Mouse (Mus musculus): ENCODE results near the gene Fgf2. TPM values are rescaled to one million over a fixed set of nuclear protein-coding genes. Genes with fewer than 3 reads are reported as not detected.

Gene Fgf2
- total RNA-seq, 2 experiments from 2014 or later: 7.3 to 8.5 TPM

DNA sequence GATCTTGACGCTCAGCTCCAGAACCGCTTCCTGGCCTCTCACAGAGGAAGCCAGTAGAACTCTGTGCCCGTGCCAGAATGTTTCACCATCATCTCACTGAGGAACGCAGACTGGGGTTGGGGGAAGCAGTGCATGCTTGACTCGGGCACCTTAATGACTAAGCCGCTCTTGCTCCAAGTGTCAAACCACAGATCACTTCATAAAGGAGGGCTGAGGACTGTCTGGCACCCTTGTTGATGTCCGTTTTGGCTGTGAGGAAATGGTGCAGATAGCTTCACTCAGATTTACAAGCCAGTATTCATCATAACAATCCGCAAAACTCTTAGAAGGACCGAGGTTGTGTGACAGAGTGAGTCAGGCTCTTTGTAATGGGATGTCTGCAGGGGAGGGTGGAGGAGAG is 12.6 kb downstream of the Fgf2 start:
- no peak for DNase-seq

DNA sequence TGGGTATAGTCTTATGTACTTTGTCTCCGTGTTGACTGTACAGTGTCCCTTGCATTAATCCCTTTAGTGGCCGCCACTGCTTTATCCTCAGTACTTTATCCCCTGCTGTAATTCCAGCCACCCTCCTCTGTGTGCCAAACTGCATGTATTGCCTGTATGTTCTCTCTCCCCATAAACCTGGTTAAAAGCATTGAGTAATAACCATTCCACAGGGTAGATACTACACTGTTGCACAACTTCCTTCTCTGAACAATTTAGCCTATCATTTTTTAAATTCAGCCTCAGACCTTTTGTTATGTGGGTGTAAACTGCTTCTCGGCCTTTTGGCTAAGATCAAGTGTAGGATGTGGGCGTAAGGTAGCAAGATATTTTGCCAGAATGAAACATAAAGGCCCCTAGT is 17.0 kb downstream of the Fgf2 start:
- DNase-seq: no peak

GRCm38 (mm10) chr3:37365976-37366375 is 17.8 kb downstream of the Fgf2 start:
- DNase-seq: no peak

- DNase-seq: no peak
Observed at GRCm38 (mm10) chr3:37366381-37367053, 18.4 kb downstream of the Fgf2 start.

DNA sequence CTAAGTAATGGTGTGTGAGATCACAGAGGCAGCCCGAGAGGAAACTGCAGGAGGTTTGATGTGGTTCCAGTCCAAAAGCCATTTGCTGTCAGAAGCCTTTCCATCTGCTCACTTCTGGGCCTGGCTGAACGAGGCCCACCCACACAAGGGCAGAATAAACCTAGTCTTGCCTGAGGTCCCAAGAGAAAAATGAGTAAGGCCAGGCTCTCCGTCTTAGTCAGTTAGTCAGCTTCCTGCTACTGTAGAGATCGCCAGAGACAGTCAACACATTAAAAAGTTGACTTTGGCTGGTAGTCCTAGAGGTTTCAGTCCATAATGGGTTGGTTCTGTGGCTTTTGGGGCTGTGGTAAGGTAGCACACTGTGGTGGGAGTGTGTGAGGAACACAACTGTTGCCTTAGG is 22.3 kb downstream of the Fgf2 start:
- DNase-seq: no peak

DNA sequence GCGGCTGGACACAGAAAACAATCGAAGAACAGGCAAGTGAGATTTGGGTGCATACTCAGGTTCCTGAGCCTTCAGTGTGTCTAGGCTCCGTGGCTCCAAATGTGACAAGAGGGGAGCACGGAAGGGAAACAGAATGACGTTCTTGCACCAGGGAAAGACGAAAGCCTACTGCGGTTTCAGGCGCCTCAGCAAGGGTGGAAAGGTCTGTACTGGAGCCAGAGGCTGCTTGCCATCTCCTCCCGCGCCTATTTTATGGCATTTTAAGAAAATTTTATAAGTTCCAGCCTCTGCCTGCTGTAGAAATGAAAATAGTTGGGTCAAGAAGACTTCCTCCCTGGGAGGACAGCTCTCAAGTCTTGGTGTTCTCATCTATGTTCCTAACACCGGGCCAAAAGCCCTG is 25.6 kb downstream of the Fgf2 start:
- no peak for DNase-seq

- no peak for DNase-seq
Observed at GRCm38 (mm10) chr3:37377926-37378325, 29.8 kb downstream of the Fgf2 start.

GRCm38 (mm10) chr3:37378412-37378811 is 30.3 kb downstream of the Fgf2 start:
- no peak for DNase-seq

DNA sequence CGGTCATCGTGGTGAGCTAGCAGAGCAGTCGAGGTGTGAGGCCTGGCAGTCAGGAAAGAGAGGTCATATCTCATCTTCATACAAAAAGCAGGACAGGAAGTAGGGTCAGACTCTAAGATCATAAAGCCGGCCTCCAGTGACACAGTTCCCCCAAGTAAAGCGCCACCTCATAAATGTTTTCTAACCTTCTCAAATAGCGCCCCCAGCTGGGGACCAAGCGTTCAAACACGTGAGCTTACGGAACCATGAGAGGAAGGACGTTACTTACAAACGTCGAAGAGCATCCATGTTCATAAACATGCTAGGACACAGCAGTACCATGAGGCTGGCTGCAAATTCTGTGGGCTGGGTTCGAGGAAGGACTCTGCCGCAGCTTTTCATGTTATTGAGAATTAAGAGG is 31.1 kb downstream of the Fgf2 start:
- no peak for DNase-seq

- DNase-seq: peak in 1 of 2 experiments; percentile 17
Observed at GRCm38 (mm10) chr3:37379930-37380881, 32.1 kb downstream of the Fgf2 start.

GRCm38 (mm10) chr3:37381457-37381856 is 33.3 kb downstream of the Fgf2 start:
- DNase-seq: no peak

DNA sequence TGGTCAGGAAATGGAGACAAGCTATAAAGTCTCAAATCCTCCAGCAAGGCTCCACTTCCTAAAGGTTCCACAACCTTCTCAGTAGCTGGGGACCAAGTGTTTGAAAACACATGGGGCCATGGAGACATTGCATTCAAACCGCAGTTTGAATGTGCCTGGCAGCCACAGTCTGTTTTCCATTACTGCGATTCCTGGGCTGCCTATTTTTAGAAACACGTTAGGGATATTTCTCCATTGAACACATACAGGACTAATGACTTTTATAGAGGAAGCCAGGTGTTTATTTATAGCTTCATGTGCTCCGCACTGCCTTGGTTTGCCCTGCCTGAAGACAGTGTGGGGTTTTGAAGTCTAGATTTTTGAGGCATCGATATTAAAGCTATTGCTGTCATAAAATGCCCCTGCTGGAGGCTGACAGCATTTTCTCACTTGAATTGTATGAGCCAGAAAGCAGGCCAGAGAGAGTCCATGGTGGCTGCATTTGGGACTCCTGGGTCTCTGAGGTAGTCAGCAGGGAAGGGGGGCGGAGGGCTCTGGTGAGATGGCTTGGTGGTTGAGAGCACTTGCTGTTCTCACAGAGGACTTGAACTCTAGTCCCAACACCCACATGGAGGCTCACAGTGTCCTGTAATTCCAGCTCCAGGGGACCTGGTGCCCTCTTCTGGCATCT is 35.1 kb downstream of the Fgf2 start:
- DNase-seq: no peak

DNA sequence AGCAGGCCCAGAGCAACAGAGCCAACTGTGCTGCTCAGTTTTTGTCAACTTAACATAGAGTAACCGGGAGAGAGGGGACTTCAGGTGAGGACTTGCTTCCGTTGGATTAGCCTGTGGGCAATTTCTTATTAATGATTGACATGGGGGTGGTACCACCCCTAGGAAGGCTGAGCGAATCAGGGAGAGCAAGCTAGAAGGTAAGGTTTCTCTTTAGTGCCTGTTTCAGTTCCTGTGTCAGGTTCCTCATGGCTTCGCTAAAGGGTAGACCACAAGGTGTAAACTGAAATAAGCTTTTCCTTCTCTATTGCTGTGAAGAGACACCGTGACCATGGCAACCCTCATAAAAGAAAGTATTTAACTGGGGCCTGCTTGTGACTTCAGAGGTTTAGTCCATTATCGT is 39.2 kb downstream of the Fgf2 start:
- no peak for DNase-seq

DNA sequence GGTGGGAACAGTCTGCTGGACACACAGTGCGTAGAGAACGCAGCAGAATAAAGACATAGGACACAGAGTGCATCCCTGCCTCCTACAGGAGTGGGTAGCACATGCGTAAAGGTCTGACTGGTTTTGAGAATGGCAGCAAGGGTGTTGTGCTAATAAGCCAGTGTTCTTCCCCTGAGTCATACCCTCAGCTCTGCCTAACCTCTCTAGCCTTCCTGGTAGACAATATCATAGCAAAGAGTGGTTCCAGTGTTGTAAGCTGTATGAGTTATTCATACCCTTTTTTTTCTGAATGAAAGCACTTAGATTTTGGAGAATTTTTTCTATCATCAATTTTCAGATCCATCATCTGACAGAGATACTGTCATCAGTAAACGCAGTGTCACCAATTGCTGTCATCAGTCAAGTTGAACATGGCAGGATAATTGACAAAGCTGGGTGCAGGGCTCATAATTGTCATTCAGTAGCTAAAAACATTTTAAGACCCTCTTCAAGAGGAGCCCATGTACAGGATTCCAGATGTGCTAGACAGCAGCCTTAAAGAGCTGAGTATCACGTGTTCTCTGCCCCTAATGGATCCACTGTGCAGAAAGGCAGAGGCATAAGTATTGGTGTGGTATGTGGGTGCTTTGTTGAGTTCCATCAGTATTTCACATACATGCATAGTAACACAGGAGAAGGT is 48.9 kb downstream of the Fgf2 start:
- DNase-seq: no peak

- DNase-seq: no peak
Observed at GRCm38 (mm10) chr3:37397646-37398045, 49.5 kb downstream of the Fgf2 start.

DNA sequence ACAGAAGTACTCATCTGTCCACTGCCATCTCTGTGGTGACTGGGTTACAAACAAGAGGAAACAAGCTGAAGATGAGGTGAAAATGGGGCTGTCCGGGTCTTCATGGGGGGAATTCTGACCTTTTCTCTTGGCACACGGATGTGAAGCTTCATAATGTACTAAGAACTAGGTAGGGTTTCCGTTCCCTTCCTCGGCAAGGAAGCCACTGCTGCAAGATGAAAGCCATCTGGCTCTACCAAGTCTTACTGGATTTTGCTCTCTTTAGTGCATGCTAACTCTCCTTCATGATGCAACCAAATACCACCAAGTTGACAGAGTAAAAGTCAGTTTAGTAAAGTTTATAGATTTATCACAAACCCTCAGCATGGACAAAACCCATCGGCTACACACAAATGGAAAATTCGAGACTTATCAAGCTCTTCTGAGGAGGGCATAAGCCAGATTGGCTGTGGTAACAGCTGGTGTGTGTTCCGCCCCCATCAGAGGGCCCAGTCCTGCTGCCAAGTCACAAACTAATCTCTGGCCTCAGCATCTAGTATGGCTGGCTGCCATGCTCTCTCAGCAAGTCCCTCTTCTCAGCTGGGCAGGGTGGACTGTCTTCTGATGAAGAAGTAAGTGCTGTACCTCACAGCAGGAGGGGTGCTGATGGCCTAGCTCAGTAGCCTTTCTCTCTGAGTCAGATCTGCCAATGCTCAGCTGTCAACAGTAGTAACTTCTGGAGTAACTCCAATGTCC is 50.7 kb downstream of the Fgf2 start:
- DNase-seq: no peak

- DNase-seq: no peak
Observed at GRCm38 (mm10) chr3:37401729-37402610, 53.8 kb downstream of the Fgf2 start.

DNA sequence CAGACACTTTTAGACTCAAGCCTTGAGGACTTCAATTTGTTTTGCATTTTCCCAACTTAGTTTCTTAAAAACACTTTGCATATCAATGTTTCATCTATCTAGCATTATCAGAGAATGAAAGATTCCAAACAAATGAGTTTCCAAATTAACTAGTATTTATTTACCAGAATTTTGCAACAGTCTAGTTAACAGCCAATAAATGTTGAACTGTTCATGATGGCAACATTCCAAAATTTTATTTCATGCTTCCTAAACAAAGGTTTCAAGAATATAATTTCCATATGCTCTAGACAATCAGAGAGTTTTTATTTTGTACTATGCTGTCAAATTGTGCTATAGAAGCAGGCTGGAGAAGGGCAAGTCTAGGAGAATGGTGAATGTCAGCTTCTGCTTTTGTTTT is 59.5 kb downstream of the Fgf2 start:
- DNase-seq: no peak

GRCm38 (mm10) chr3:37413446-37413845 is 65.3 kb downstream of the Fgf2 start:
- no peak for DNase-seq

DNA sequence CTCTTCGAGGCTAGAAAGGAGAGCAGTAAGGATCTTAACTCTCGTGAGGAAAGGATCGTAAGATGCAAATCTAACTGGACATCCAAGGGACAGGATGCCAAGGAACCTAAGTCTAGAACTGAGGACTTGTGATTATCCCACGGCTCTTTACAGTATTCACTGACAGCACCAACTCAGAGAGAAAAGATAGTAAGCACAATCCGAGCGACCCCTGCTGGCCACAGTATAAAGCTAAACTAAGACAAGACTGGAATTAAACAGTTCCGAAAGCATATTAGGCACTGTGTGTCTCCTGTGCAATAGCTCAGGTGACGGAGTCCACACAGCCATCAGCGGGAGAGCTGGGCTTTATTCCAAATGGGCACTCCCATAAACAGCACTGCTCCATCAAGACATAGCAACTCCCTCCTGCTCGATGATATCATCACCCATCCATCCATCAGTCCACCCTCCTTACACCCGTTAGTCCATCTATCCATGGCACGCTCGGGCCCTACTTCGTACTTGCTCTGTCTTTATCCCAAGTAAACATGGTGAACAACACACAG is 66.3 kb downstream of the Fgf2 start:
- peak; percentile 71 to 72 for DNase-seq

- DNase-seq: no peak
Observed at GRCm38 (mm10) chr3:37418341-37418740, 70.2 kb downstream of the Fgf2 start.

Measured in layer of hippocampus, postnatal 36 days (tissue).